Mouse (Mus musculus) neural tube, embryonic 13.5 days (tissue): ENCODE data around the gene Strip2. TPM values are rescaled to one million over a fixed set of nuclear protein-coding genes. Genes with fewer than 3 reads are reported as not detected.

ENCODE experiments used
- ATAC-seq: fragments of 200-750 bp; cut with Nextera tagmentation; 2 replicates; pipeline ENCODE4 v1.8.0; 2017; ENCODE audit warnings: low read depth, mild to moderate bottlenecking, moderate TSS enrichment, moderate library complexity
- H3K27ac ChIP-seq: fragments of 300-500 bp; sonication (generic); replicated peaks from 2 replicates; pipeline ENCODE4 v1.5.1; 2015; ENCODE audit warnings: moderate library complexity, mild to moderate bottlenecking, inconsistent platforms
- H3K27me3 ChIP-seq: fragments of 300-500 bp; sonication (generic); 2 replicates; pipeline ENCODE4 v1.6.1; 2015; ENCODE audit warnings: mild to moderate bottlenecking, inconsistent platforms
- H3K36me3 ChIP-seq: fragments of 300-500 bp; sonication (generic); 2 replicates; pipeline ENCODE4 v1.6.1; 2015; ENCODE audit warnings: mild to moderate bottlenecking, inconsistent platforms
- H3K4me1 ChIP-seq: fragments of 300-500 bp; sonication (generic); replicated peaks from 2 replicates; pipeline ENCODE4 v1.6.1; 2015; ENCODE audit warnings: inconsistent platforms
- H3K4me2 ChIP-seq: fragments of 300-500 bp; sonication (generic); 2 replicates; pipeline ENCODE4 v1.6.1; 2015; ENCODE audit warnings: inconsistent platforms, mild to moderate bottlenecking, moderate library complexity
- H3K4me3 ChIP-seq: fragments of 300-500 bp; sonication (generic); 2 replicates; pipeline ENCODE4 v1.5.1; 2015; ENCODE audit warnings: mild to moderate bottlenecking, inconsistent platforms
- H3K9ac ChIP-seq: fragments of 300-500 bp; sonication (generic); 2 replicates; pipeline ENCODE4 v1.6.1; 2015; ENCODE audit warnings: moderate library complexity, mild to moderate bottlenecking, inconsistent platforms
- H3K9me3 ChIP-seq: fragments of 300-500 bp; sonication (generic); 2 replicates; pipeline ENCODE4 v1.6.1; 2016; ENCODE audit warnings: inconsistent platforms
- WGBS: fragments of 180-500 bp; shearing (Covaris S2); methylation state at CpG from one replicate; pipeline ENCODE4 v1.1.7; 2015; 5-methylcytosine and 5-hydroxymethylcytosine counted together
- polyA plus RNA-seq: library from polyadenylated mRNA; unstranded; fragments of >200 nt; fragmentation: Nextera tagmentation; extraction: Ambion mirVana; gene quantifications from 2 replicates; pipeline ENCODE4 v1.2.1, GENCODE M21; 2015

Gene Strip2
- polyA plus RNA-seq, 1 experiment from 2014 or later = 1.5 TPM

- Histone ChIP-seq H3K4me3 (no peak overlapping the region), H3K9me3 (no peaks in the 10 kb centered on the region), H3K4me1 (no peaks in the 10 kb centered on the region), H3K9ac (no peak overlapping the region), H3K27me3 (no peaks in the 10 kb centered on the region), H3K4me2 (no peak overlapping the region), H3K27ac (no peak overlapping the region), H3K36me3 (no peaks in the 10 kb centered on the region)
- 91% methylated on average over 4 of the region's 4 CpGs for WGBS
- ATAC-seq = no peak
Measured at GRCm38 (mm10) chr6:29931181-29931580, 14.4 kb downstream of the Strip2 start.

GRCm38 (mm10) chr6:29935741-29936140 is 18.9 kb downstream of the Strip2 start:
- Histone ChIP-seq H3K27me3 (no peaks in the 10 kb centered on the region), H3K9me3 (no peaks in the 10 kb centered on the region), H3K27ac (no peak overlapping the region), H3K4me3 (no peak overlapping the region), H3K36me3 (no peaks in the 10 kb centered on the region), H3K9ac (no peak overlapping the region), H3K4me1 (no peaks in the 10 kb centered on the region), H3K4me2 (no peak overlapping the region)
- ATAC-seq = no peak
- WGBS = 86% methylated on average over 1 of the region's 1 CpGs

DNA sequence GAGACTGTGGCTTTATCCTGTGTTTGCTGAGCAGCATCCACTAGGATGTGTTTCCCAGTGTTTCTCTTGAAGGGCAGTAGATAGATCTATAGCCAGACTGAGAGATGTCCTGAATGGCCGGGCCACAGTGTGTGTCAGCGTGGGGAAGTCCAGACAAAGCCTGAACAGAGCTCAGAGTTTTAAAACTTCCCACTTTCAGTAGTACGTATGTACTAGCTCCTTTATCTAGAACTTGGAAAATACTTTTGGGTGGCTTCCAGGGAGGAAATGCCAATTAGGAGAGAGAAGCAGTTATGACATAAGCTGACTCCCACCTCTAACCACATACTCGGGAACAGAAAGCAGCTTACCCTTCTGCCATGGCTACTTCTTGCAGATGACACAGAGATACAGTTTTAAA is 23.6 kb downstream of the Strip2 start:
- Histone ChIP-seq H3K4me1 (no peaks in the 10 kb centered on the region), H3K36me3 (no peaks in the 10 kb centered on the region), H3K27ac (no peak overlapping the region), H3K4me3 (no peak overlapping the region), H3K9me3 (no peaks in the 10 kb centered on the region), H3K27me3 (no peaks in the 10 kb centered on the region), H3K9ac (no peak overlapping the region), H3K4me2 (no peak overlapping the region)
- 81% methylated on average over 4 of the region's 4 CpGs for whole genome bisulfite sequencing
- no peak for ATAC-seq

- Histone ChIP-seq H3K4me3 (no peak overlapping the region), H3K4me2 (no peak overlapping the region), H3K27me3 (no peaks in the 10 kb centered on the region), H3K36me3 (no peaks in the 10 kb centered on the region), H3K9me3 (no peaks in the 10 kb centered on the region), H3K9ac (no peak overlapping the region), H3K4me1 (no peaks in the 10 kb centered on the region), H3K27ac (no peak overlapping the region)
- ATAC-seq = no peak
- WGBS = 84% methylated on average over 2 of the region's 2 CpGs
Measured at GRCm38 (mm10) chr6:29941036-29941435, 24.2 kb downstream of the Strip2 start.

DNA sequence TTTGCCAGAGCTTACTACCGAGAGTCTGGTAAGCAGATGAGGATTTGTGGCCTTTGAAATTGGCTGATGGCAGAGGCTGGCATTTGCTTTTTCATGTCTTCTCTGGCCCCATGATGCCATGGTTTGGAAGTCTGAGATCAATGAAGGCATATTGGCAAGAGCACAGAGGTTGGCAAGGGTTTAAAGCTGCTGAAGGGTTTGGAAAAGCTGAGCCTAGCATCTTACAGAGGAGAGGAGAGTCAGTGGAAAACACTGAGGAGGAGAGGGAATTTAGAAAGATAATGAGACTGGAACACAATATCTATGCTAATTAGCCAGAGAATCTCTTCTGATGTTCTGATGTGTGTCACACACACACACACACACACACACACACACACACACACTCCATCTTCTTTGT is 27.7 kb downstream of the Strip2 start:
- H3K9ac ChIP-seq = no peak overlapping the region
- ATAC-seq = no peak
- no peaks in the 10 kb centered on the region for H3K27me3 ChIP-seq
- H3K27ac ChIP-seq = no peak overlapping the region
- 85% methylated on average over 1 of the region's 1 CpGs for WGBS
- H3K4me1 ChIP-seq = no peaks in the 10 kb centered on the region
- no peak overlapping the region for H3K4me3 ChIP-seq
- no peaks in the 10 kb centered on the region for H3K9me3 ChIP-seq
- H3K36me3 ChIP-seq = no peaks in the 10 kb centered on the region
- H3K4me2 ChIP-seq = no peak overlapping the region

DNA sequence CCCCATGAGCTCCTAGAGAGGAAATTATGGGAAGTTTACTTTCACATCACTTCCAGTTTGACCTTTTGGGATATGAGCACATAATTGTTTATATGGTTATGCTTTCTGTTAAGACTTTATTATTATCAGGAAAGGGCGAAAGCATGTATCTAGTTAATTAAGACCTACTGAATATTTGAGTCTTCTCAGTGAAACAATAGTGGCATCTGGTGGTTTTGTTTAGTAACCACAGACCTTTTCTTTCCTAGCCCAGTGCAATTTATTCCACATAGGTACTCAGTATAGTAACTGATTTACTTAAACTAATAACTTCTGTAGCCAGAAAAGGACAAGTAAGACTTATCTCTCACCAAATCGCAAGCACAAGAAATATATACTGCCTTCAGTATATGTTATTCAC is 29.8 kb downstream of the Strip2 start:
- WGBS = 91% methylated on average over 2 of the region's 2 CpGs

DNA sequence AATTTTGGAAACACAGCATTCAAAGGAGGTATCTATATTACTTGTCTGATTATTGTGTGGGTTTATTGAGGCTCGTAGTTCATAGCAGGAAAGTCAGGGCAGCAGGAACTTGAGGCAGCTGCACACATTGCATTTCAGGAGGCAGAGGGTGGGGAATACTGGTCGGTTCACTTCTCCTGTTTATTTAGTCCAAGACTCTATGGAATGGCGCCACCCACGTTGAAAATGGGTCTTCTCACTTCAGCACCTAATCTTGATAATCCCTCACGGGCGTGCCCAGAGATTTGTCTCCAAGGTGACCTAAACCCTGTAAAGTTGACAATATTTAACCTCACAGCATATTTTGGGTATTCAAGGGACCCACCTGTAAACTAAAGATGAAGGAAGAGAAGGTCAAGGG is 31.0 kb downstream of the Strip2 start:
- Histone ChIP-seq H3K4me2 (no peak overlapping the region), H3K4me3 (no peak overlapping the region), H3K4me1 (no peaks in the 10 kb centered on the region), H3K9ac (no peak overlapping the region), H3K36me3 (no peaks in the 10 kb centered on the region), H3K27ac (no peak overlapping the region), H3K27me3 (no peaks in the 10 kb centered on the region), H3K9me3 (no peaks in the 10 kb centered on the region)
- ATAC-seq = no peak
- WGBS = 82% methylated on average over 6 of the region's 6 CpGs

More for the DNA sequence above, 29.8 kb downstream of the Strip2 start:
- Histone ChIP-seq H3K4me2 (no peak overlapping the region), H3K27ac (no peak overlapping the region), H3K27me3 (no peaks in the 10 kb centered on the region), H3K4me3 (no peak overlapping the region), H3K4me1 (no peaks in the 10 kb centered on the region), H3K36me3 (no peaks in the 10 kb centered on the region), H3K9me3 (no peaks in the 10 kb centered on the region), H3K9ac (no peak overlapping the region)
- ATAC-seq = no peak

GRCm38 (mm10) chr6:29956749-29957148 is 39.9 kb downstream of the Strip2 start:
- no peaks in the 10 kb centered on the region for H3K9me3 ChIP-seq
- H3K27me3 ChIP-seq = no peaks in the 10 kb centered on the region
- H3K9ac ChIP-seq = no peak overlapping the region
- no peak overlapping the region for H3K4me3 ChIP-seq
- no peak overlapping the region for H3K27ac ChIP-seq
- no peak overlapping the region for H3K4me2 ChIP-seq
- no peak for ATAC-seq
- 92% methylated on average over 4 of the region's 4 CpGs for WGBS
- H3K36me3 ChIP-seq = no peaks in the 10 kb centered on the region
- H3K4me1 ChIP-seq = no peaks in the 10 kb centered on the region

DNA sequence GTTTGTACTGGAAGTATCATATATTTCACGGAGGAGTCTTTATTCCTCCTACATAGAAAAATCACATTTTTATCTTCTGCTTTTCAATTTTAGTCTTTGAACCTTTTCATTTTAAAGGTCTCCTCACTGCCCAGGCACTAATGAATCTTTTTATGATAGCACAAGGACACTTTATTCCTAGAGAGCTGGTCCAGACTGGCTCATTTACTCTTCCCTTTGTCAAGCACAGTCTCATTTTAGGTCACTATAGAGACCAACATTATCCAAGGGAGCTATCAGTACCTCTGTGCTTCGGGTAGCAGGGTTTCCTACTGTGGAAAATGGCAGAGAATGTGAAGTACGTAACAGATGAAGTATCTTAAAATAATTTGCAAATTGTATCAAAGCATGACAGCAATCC is 41.9 kb downstream of the Strip2 start:
- Histone ChIP-seq H3K4me3 (no peak overlapping the region), H3K4me2 (no peak overlapping the region), H3K27ac (no peak overlapping the region), H3K36me3 (no peaks in the 10 kb centered on the region), H3K9me3 (no peaks in the 10 kb centered on the region), H3K27me3 (no peaks in the 10 kb centered on the region), H3K9ac (no peak overlapping the region), H3K4me1 (no peaks in the 10 kb centered on the region)
- no peak for ATAC-seq
- 68% methylated on average over 3 of the region's 3 CpGs for WGBS

- H3K4me2 ChIP-seq = no peak overlapping the region
- no peaks in the 10 kb centered on the region for H3K27me3 ChIP-seq
- H3K9ac ChIP-seq = no peak overlapping the region
- ATAC-seq = no peak
- no peaks in the 10 kb centered on the region for H3K9me3 ChIP-seq
- no peak overlapping the region for H3K27ac ChIP-seq
- no peaks in the 10 kb centered on the region for H3K4me1 ChIP-seq
- WGBS = 88% methylated on average over 6 of the region's 6 CpGs
- no peak overlapping the region for H3K4me3 ChIP-seq
- H3K36me3 ChIP-seq = no peaks in the 10 kb centered on the region
Measured at GRCm38 (mm10) chr6:29961081-29961480, 44.3 kb downstream of the Strip2 start.

GRCm38 (mm10) chr6:29967917-29968316 is 51.1 kb downstream of the Strip2 start:
- no peak overlapping the region for H3K4me3 ChIP-seq
- 70% methylated on average over 7 of the region's 7 CpGs for WGBS

DNA sequence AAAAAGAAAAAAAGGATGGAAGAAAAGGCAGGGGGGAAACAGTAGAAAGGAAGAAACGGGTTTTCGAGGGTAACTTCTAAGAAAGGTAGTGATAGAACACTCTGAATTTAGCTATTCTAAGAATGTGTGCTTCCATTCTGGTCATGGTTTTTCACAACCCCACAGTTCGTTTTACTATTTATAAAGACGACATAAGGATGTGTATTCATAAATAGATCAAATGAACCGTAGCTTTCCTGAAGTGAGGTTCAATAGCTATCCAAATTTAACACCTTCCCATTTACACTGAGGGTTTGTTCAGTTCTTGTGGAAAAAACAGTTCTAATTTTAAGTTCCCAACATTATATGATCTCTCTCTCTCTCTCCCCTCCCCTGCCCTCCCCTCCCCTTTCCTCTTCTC is 56.5 kb downstream of the Strip2 start:
- H3K27me3 ChIP-seq = no peaks in the 10 kb centered on the region
- 78% methylated on average over 5 of the region's 5 CpGs for WGBS

More at GRCm38 (mm10) chr6:29967917-29968316, 51.1 kb downstream of the Strip2 start:
- no peaks in the 10 kb centered on the region for H3K36me3 ChIP-seq
- H3K9me3 ChIP-seq = no peaks in the 10 kb centered on the region; the same call in 1 of the 2 replicates
- no peak overlapping the region for H3K4me2 ChIP-seq
- H3K27me3 ChIP-seq = no peaks in the 10 kb centered on the region
- H3K27ac ChIP-seq = no peak overlapping the region
- ATAC-seq = no peak
- no peaks in the 10 kb centered on the region for H3K4me1 ChIP-seq
- no peak overlapping the region for H3K9ac ChIP-seq

GRCm38 (mm10) chr6:29974836-29975235 is 58.0 kb downstream of the Strip2 start:
- no peak overlapping the region for H3K9ac ChIP-seq
- ATAC-seq = no peak
- no peaks in the 10 kb centered on the region for H3K4me1 ChIP-seq
- H3K4me3 ChIP-seq = no peak overlapping the region
- H3K36me3 ChIP-seq = no peaks in the 10 kb centered on the region
- no peaks in the 10 kb centered on the region for H3K9me3 ChIP-seq
- no peak overlapping the region for H3K27ac ChIP-seq
- H3K4me2 ChIP-seq = no peak overlapping the region
- H3K27me3 ChIP-seq = no peaks in the 10 kb centered on the region
- 69% methylated on average over 8 of the region's 8 CpGs for WGBS

More for the DNA sequence above, 56.5 kb downstream of the Strip2 start:
- Histone ChIP-seq H3K4me3 (no peak overlapping the region), H3K36me3 (no peaks in the 10 kb centered on the region), H3K9ac (no peak overlapping the region), H3K4me1 (no peaks in the 10 kb centered on the region), H3K4me2 (no peak overlapping the region), H3K9me3 (no peaks in the 10 kb centered on the region; the same call in 1 of the 2 replicates), H3K27ac (no peak overlapping the region)
- ATAC-seq = no peak
